Mouse (Mus musculus) cerebellum, postnatal 14 days (tissue): ENCODE results near the gene Slco6d1.
"Not testable (repeated sequence)": the region's sequence is repeated elsewhere in the genome, so short reads cannot be mapped to it uniquely, and the experiment has no call there.

Experiments used
- DNase-seq, 2 experiments: peaks; one replicate each; pipeline ENCODE4 v3.0.0; 2021; ENCODE audit warnings: mixed read lengths in 2 of 2

Slco6d1 gene

DNA sequence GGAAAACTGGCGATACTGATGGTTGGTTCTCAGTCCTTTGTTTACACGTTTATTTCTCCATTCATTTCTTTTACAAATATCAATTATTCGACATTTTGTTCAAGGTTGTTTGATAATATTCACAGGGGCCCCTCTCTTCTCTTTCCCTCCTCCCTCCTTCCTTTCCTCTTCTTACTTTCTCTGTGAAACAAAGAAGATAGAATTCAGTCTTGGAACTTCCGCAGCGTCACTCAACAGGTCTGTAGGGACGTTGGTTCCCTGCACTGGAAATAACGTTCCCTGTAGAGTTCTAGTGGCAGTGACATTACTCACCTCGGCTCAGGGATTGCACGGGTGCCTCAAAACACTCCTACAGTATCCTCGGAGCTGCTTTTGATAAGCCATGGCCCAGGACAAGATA lies at the start of gene Slco6d1:
Gene Slco6d1 (plus strand): TSS at position 301 of the 400 bp plus-strand sequence.
- no peak for DNase-seq

DNA sequence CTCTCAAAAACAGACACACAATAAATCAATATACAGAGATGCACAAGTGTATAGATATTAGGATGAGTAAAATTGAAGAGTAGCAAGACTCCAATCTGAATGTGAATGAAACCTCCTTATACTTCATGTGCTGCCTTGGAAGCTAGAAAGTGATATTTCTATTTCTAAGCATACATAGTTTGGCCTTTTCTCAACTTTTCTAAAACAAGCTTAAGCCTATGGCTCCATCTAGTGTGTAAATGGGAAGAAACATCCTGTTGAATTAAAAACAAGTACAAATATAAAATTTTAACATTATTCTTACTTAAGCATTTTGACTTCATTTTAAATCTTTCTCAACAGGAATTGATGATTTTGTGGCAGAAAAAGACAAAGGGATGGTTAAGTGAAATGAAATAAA lies 28.9 kb upstream of the Slco6d1 start:
- DNase-seq = no peak

DNA sequence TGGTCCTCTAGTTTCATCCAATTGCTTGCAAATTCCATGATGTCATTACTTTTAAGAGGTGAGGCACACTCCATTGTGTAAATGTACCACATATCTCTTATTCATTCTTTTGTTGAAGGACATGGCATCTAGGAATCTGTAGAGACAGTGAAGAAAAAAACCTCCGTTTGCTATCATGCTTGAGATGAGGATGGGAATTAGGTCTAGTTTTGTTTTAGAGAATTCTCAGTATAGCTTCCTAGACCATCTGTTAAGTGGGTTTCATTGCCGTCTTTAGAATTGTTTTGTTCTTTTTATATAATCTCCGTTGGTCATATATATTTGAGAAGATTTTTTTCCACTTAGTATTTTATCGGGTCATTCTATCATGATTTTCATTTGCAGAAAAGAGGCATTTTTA lies 27.0 kb downstream of the Slco6d1 start:
- no peak for DNase-seq

GRCm38 (mm10) chr1:98459224-98459623 lies 38.3 kb downstream of the Slco6d1 start:
- DNase-seq = not testable (repeated sequence)

- not testable (repeated sequence) for DNase-seq
Measured at GRCm38 (mm10) chr1:98476381-98476780, 55.5 kb downstream of the Slco6d1 start.

GRCm38 (mm10) chr1:98479243-98479642 lies 58.3 kb downstream of the Slco6d1 start:
- no peak for DNase-seq

DNA sequence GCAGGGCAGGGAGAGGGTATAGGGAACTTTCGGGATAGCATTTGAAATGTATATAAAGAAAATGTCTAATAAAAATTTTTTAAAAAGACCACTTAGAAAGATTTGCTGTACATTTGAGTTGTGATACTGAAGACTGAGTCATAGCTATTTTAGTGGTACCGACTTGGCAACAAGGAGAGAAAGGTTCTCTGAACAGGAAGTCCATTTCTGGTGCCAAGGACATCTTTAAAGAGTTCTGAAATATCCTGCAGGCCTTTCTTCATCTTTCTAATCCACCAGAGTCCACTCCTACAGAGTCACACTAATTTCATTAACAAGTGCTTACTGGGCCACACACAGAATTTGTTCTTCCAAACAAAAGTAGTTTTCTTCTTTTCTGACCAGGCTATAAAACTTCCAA lies 85.1 kb downstream of the Slco6d1 start:
- DNase-seq = no peak

DNA sequence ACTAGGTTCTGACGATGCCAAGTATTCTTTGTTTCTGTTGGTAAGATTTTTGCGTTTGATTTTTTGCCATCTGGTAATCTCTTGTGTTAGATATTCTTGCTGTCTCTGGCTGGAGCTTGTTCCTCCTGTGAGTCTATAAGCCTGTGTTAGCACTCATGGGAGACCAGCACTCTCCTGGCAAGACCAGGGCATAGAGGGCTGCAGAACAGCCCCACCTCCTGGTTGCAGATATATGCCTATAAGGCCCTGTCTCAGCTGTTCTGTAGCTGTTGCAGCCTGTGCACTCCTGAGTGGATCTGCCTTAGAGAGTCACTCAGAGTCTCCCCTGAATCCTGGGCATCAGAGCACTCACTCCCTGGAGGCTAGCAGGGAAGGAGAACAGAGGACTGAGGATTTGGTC lies 102.1 kb downstream of the Slco6d1 start:
- peak in 1 of 2 experiments; percentile 1 for DNase-seq

DNA sequence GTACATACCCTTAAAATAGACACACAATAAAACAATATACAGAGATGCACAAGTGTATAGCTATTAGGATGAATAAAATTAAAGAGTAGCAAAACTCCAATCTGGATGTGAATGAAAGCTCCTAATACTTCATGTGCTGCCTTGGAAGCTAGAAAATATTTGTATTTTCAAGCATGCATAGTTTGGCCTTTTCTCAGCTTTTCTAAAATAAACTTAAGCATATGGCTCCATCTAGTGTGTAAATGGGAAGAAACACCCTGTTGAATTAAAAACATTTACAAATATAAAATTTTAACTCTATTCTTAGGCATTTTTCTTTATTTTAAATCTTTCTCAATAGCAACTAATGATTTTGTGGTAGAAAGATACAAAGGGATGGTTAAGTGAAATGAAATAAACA lies 102.6 kb downstream of the Slco6d1 start:
- DNase-seq = no peak

DNA sequence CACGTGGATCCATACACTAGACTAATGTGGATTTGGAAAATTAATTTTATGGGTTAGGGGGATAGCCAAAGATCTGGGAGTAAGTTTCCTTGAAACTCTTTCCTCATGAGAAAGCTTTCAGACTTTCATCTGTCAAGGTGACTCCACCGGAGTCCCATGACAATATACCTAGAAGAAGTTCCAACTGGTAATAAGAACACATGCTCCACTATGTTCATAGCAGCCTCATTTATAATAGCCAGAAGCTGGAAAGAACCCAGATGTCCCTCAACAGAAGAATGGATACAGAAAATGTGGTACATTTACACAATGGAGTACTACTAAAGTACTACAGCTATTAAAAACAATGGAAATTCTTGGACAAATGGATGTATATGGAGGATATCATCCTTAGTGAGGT lies 107.4 kb downstream of the Slco6d1 start:
- DNase-seq = not testable (repeated sequence)

GRCm38 (mm10) chr1:98545372-98545771 lies 124.4 kb downstream of the Slco6d1 start:
- no peak for DNase-seq

GRCm38 (mm10) chr1:98554388-98554787 lies 133.5 kb downstream of the Slco6d1 start:
- no peak for DNase-seq

DNA sequence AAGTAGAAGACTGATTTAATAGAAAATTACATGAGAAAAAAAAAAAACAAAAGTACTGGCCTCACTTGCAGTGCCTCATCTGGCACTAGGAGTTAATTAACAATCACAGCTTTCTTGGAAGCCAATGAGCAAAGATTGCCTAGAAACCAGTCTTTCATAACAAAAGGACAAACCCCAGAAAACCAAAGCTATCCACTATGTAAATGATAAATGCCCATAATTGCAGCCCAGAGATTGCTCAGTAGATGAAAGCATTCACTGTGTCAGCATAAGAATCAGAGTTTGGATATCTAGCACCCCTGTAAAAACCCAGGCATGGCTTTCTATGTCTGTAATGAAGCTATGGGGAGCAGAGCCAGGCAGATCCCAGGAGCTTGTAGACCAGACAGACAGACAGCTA lies 144.8 kb downstream of the Slco6d1 start:
- DNase-seq = no peak
